Comparison of ENCODE assay signal across 9 mouse cellular contexts in the genomic region with DNA sequence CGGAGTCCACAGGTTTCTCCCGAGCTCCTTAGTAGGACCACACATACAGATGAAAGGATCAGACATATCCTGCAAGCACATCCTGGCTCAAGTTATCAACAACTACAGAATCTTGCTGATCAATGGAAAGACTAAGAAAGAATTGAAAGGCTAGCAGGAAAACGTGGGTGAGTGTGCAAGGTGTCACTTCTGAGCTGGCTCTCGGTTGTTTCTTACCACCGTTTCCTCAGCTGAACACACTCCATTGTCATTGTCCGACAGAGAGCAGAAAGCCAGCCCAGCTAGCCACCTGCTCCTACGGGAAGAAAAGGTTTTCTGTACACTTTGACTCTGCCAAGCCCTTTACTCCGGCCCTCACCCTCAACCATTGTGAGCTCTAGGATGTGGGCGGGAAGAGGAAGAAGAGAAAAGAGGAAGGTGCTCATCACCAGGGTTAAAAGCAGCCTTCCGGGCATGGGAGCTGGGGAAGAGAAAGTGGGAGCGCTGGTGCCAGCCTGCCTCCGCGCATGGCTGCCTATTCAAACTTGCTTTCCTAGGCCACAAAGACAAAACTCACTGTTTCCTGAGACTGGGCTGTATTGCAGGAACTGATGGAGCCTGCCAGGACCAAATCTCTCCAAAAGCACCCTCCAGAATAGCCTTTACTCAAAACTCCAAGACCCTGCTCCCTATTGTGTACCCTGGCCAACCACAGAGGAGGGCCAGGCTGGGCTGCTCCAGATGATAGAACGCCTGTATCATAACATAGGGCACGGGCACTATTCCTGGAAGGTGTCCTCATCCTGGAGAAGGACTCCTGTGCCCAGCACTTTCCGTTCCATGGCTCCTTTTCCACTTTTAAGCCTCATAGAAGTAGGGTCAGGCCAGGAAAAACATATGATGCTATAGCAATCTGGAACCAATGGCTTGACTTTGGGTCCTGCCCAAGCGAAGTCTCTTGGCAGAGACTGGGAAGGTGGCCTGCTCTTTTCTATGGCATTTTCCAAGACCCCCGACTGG.
DNase-seq lines count a peak whose midpoint lies in the region; ATAC-seq and TF ChIP-seq lines count a peak whose summit lies in the region.
"Had no signal": no experiment of that assay in that cellular context is flagged by ENCODE, and none has a peak within 500 bp of the region (broad histone marks: within the 10 kb centered on the region; RNA-seq: fewer than 3 reads in every experiment).

No protein-coding gene starts in this region.

- H3K4me1 ChIP-seq in brown adipose tissue, adult 24 weeks (ENCODE audit: control insufficient read depth, insufficient read depth, insufficient read length, low read length): peaks cover 10% of the 10 kb centered on the region
- 0 out of 2 replicates have a peak, but pooled peaks cover 4% of the 10 kb centered on the region for H3K4me1 ChIP-seq in limb, embryonic 14.5 days (ENCODE audit: control insufficient read depth, insufficient read depth, low read length)

- H3K27me3 ChIP-seq in limb, embryonic 14.5 days (ENCODE audit: control insufficient read depth, insufficient read depth, low read length): no peaks in the 10 kb centered on the region

- peak; percentile 92 for ATAC-seq in granulocyte monocyte progenitor cell, adult 5-6 weeks (replicated peaks; ENCODE audit: poor library complexity, severe bottlenecking)
- no peak for ATAC-seq in limb, embryonic 14.5 days (ENCODE audit: low FRiP score, low read depth)
- ATAC-seq: forebrain, postnatal 0 days had no signal

- TF ChIP-seq CTCF in layer of hippocampus, adult 2 months (conservative IDR thresholded peaks at IDR 0.05): no peak

- no peak for DNase-seq in layer of hippocampus, adult 2 months (ENCODE audit: low spot score in 2 of 2)
- no peak for DNase-seq in layer of hippocampus, postnatal 10 days (ENCODE audit: low spot score in 2 of 2)
- DNase-seq in limb, embryonic 14.5 days (ENCODE audit: low spot score): no peak
- no peak for DNase-seq in thymus, postnatal 36 days
- DNase-seq in frontal cortex, postnatal 10 days (ENCODE audit: low spot score in 2 of 2): no peak
- DNase-seq: forebrain, postnatal 0 days; midbrain, embryonic 14.5 days had no signal

- H3K36me3 ChIP-seq in limb, embryonic 14.5 days (ENCODE audit: control insufficient read depth, insufficient read depth, low read length): no peaks in the 10 kb centered on the region

- H3K4me3 ChIP-seq in layer of hippocampus, adult 2 months: no peak overlapping the region
- no peak overlapping the region for H3K4me3 ChIP-seq in brown adipose tissue, adult 24 weeks (ENCODE audit: insufficient read depth, low read depth, low read length)
- H3K4me3 ChIP-seq in limb, embryonic 14.5 days (replicated peaks; ENCODE audit: low read length): no peak overlapping the region

- H3K27ac ChIP-seq in layer of hippocampus, adult 2 months: peak overlapping the region; percentile 37; the same call in 1 of the 2 replicates
- H3K27ac ChIP-seq in brown adipose tissue, adult 24 weeks (replicated peaks; ENCODE audit: low read depth, low read length): peak overlapping the region; percentile 48
- peak overlapping the region; percentile 6; the same call in 1 of the 2 replicates for H3K27ac ChIP-seq in limb, embryonic 14.5 days (replicated peaks; ENCODE audit: low read depth, low read length)

- H3K9ac ChIP-seq in limb, embryonic 14.5 days (ENCODE audit: low read depth, low read length, severe bottlenecking): no peak overlapping the region
- H3K9ac ChIP-seq: forebrain, postnatal 0 days had no signal

- no peak for TF ChIP-seq POLR2A in limb, embryonic 14.5 days (IDR thresholded peaks at IDR 0.05; ENCODE audit: borderline replicate concordance, extremely low read depth, insufficient read depth, insufficient read length)

- WGBS in limb, embryonic 14.5 days: 85% methylated on average over 18 of the region's 18 CpGs

- H3K4me2 ChIP-seq in limb, embryonic 14.5 days (replicated peaks; ENCODE audit: low read depth, low read length, severe bottlenecking): no peak overlapping the region

- no peaks in the 10 kb centered on the region for H3K9me3 ChIP-seq in limb, embryonic 14.5 days (ENCODE audit: control insufficient read depth, low read length)
